In genomic region chr10:12690601-12691000, GRCm38 (mm10) we compare ENCODE assay signal across 8 mouse cellular contexts.
A peak's percentile ranks its signal among the peaks of the same experiment; 100 is the strongest.
DNase-seq lines count a peak whose midpoint lies in the region; ATAC-seq and TF ChIP-seq lines count a peak whose summit lies in the region.

No protein-coding gene starts in this region.

- H3K4me3 ChIP-seq in ES-E14 (ENCODE audit: insufficient read depth in 1 of 2, low read depth in 1 of 2, low read length in 2 of 2, poor library complexity in 1 of 2, severe bottlenecking in 1 of 2) = no peak overlapping the region
- no peak overlapping the region for H3K4me3 ChIP-seq in embryonic facial prominence, embryonic 14.5 days (ENCODE audit: low read depth, low read length)

- no peaks in the 10 kb centered on the region for H3K27me3 ChIP-seq in embryonic facial prominence, embryonic 14.5 days (replicated peaks; ENCODE audit: control insufficient read depth, insufficient read depth, low read length)

- ATAC-seq in embryonic facial prominence, embryonic 14.5 days (ENCODE audit: low read depth) = peak; percentile 42; the same call in 1 of the 2 replicates
- ATAC-seq in monocyte, adult 5-6 weeks (replicated peaks; ENCODE audit: insufficient number of reproducible peaks, low FRiP score, low TSS enrichment, poor library complexity, severe bottlenecking) = no peak

- intact Hi-C loops in heart, postnatal 14 days (cut with DNase I) = loop anchor here (5.0 kb wide), 3 partner anchors 177 to 317 kb away; partner anchors contain the start of genes Sf3b5 and Utrn

- no peak overlapping the region for H3K9ac ChIP-seq in ES-E14 (ENCODE audit: insufficient read depth, low read depth, low read length, poor library complexity, severe bottlenecking)
- no peak overlapping the region for H3K9ac ChIP-seq in embryonic facial prominence, embryonic 14.5 days (ENCODE audit: low read depth, low read length)

- no peaks in the 10 kb centered on the region; the same call in 1 of the 2 replicates for H3K36me3 ChIP-seq in ES-E14 (ENCODE audit: control insufficient read depth, insufficient read depth, low read length, poor library complexity, severe bottlenecking)
- H3K36me3 ChIP-seq in embryonic facial prominence, embryonic 14.5 days (ENCODE audit: control insufficient read depth, insufficient read depth, low read length) = peaks cover 21% of the 10 kb centered on the region

- in situ Hi-C loops in ES-E14 (cut with MboI; ENCODE audit: low sequenced_read_pairs in 2 of 2, unreplicated experiment in 2 of 2) = no loop called here

- peaks cover 0 to 3% of the 10 kb centered on the region in 2 experiments; a peak in 1 of 4 replicates for H3K4me1 ChIP-seq in ES-E14 (ENCODE audit: control insufficient read depth in 2 of 2, insufficient read depth in 2 of 2, low read length in 2 of 2, poor library complexity in 1 of 2)
- H3K4me1 ChIP-seq in embryonic facial prominence, embryonic 14.5 days (ENCODE audit: control insufficient read depth, insufficient read depth, low read length) = 0 out of 2 replicates have a peak, but pooled peaks cover 4% of the 10 kb centered on the region

- 18% methylated on average over 5 of the region's 5 CpGs for WGBS in embryonic facial prominence, embryonic 14.5 days

- H3K4me2 ChIP-seq in embryonic facial prominence, embryonic 14.5 days (ENCODE audit: low read depth, low read length) = no peak overlapping the region

- H3K27ac ChIP-seq in ES-E14 (ENCODE audit: insufficient read depth, low read depth, low read length, poor library complexity, severe bottlenecking) = no peak overlapping the region
- no peak overlapping the region for H3K27ac ChIP-seq in embryonic facial prominence, embryonic 14.5 days (replicated peaks; ENCODE audit: low read depth, low read length)

- no peak for DNase-seq in ES-E14 (ENCODE audit: low read depth, low spot score)
- DNase-seq in adrenal gland, postnatal 4 days (ENCODE audit: low spot score in 2 of 2) = peak; percentile 27 to 38
- DNase-seq in embryonic facial prominence, embryonic 14.5 days (ENCODE audit: low spot score) = peak; percentile 79
- DNase-seq in heart, postnatal 14 days = peak; percentile 70 to 81
- DNase-seq in layer of hippocampus, adult 8-10 months (ENCODE audit: low spot score in 2 of 2) = peak; percentile 15 to 45
- peak; percentile 85 for DNase-seq in lung, postnatal 14 days
- DNase-seq in right cerebral cortex, postnatal 14 days = peak; percentile 72

- no peaks in the 10 kb centered on the region for H3K9me3 ChIP-seq in ES-E14 (ENCODE audit: control insufficient read depth, insufficient read depth, low read depth, low read length)
- no peaks in the 10 kb centered on the region for H3K9me3 ChIP-seq in embryonic facial prominence, embryonic 14.5 days (ENCODE audit: control insufficient read depth, low read length)

TF ChIP-seq in ES-E14, 5 proteins besides CTCF, POLR2A, EP300 and RAD21:
- TF ChIP-seq ZC3H11A (IDR thresholded peaks at IDR 0.05; ENCODE audit: borderline replicate concordance, low read depth, low read length) (peak; percentile 20; the same call in 1 of the 2 replicates), HCFC1 (IDR thresholded peaks at IDR 0.05; ENCODE audit: borderline replicate concordance, insufficient read depth, low read length) (no peak)
